Mouse (Mus musculus) 3T3-L1 (cell line): ENCODE measurements around the gene Spo11.

Source experiments
- DNase-seq: peaks from one replicate; pipeline ENCODE4 v3.0.0-alpha.2; 2015; ENCODE audit warnings: low read depth, low spot score

The Spo11 gene

GRCm38 (mm10) chr2:172958579-172958978 is 18.9 kb upstream of the Spo11 start:
- no peak for DNase-seq

GRCm38 (mm10) chr2:172959006-172959768 is 18.3 kb upstream of the Spo11 start:
- no peak for DNase-seq

GRCm38 (mm10) chr2:172960350-172960749 is 17.1 kb upstream of the Spo11 start:
- DNase-seq: no peak

GRCm38 (mm10) chr2:172961211-172961610 is 16.3 kb upstream of the Spo11 start:
- DNase-seq: no peak

- DNase-seq: peak; percentile 58
Measured at GRCm38 (mm10) chr2:172965249-172965648, 12.3 kb upstream of the Spo11 start.

- no peak for DNase-seq
Measured at GRCm38 (mm10) chr2:172966480-172966879, 11.0 kb upstream of the Spo11 start.

- no peak for DNase-seq
Measured at GRCm38 (mm10) chr2:172971865-172972264, 5.6 kb upstream of the Spo11 start.

- no peak for DNase-seq
Measured at GRCm38 (mm10) chr2:172973806-172974565, 3.5 kb upstream of the Spo11 start.

GRCm38 (mm10) chr2:172974701-172975100 is 2.8 kb upstream of the Spo11 start:
- no peak for DNase-seq

- no peak for DNase-seq
Measured at GRCm38 (mm10) chr2:172975159-172975558, 2.3 kb upstream of the Spo11 start.

GRCm38 (mm10) chr2:172976661-172977238 is 750 bp upstream of the Spo11 start:
- DNase-seq: peak; percentile 61

GRCm38 (mm10) chr2:172978131-172978633 is 682 bp downstream of the Spo11 start:
- no peak for DNase-seq

GRCm38 (mm10) chr2:172979666-172980345 is 2.3 kb downstream of the Spo11 start:
- DNase-seq: no peak

- no peak for DNase-seq
Measured at GRCm38 (mm10) chr2:172982776-172983561, 5.5 kb downstream of the Spo11 start.

GRCm38 (mm10) chr2:172990161-172990560 is 12.7 kb downstream of the Spo11 start:
- no peak for DNase-seq

- DNase-seq: peak; percentile 79
Measured at GRCm38 (mm10) chr2:172996207-172996606, 18.7 kb downstream of the Spo11 start.

GRCm38 (mm10) chr2:172997748-172998147 is 20.2 kb downstream of the Spo11 start:
- no peak for DNase-seq

- DNase-seq: no peak
Measured at GRCm38 (mm10) chr2:172998478-172998877, 21.0 kb downstream of the Spo11 start.

- peak; percentile 97 for DNase-seq
Measured at GRCm38 (mm10) chr2:172999630-173000284, 22.3 kb downstream of the Spo11 start, which contains the start of gene Rae1. Gene Rae1, plus strand, starts transcription at chr2:173000117.

- peak; percentile 69 for DNase-seq
Measured at GRCm38 (mm10) chr2:173000285-173000652, 22.8 kb downstream of the Spo11 start.
